Mouse (Mus musculus) large intestine, adult 2 months (tissue): ENCODE data around the gene Kcnc2. TPM values are rescaled to one million over a fixed set of nuclear protein-coding genes. Genes with fewer than 3 reads are reported as not detected.

ENCODE experiments used
- DNase-seq: peaks from one replicate; pipeline ENCODE4 v3.0.0-alpha.2; 2012; ENCODE audit warnings: low read depth, low spot score
- WGBS: fragments of 180-500 bp; shearing (Covaris S2); methylation state at CpG from one replicate; pipeline ENCODE4 v1.1.7; 2018; 5-methylcytosine and 5-hydroxymethylcytosine counted together
- polyA plus RNA-seq: library from polyadenylated mRNA; depleted of rRNA; stranded (reverse); fragments of >200 nt; gene quantifications from 2 replicates; pipeline ENCODE4 v1.2.3, GENCODE M21; 2012

Gene Kcnc2
- polyA plus RNA-seq, 1 experiment: 0.15 TPM

DNA sequence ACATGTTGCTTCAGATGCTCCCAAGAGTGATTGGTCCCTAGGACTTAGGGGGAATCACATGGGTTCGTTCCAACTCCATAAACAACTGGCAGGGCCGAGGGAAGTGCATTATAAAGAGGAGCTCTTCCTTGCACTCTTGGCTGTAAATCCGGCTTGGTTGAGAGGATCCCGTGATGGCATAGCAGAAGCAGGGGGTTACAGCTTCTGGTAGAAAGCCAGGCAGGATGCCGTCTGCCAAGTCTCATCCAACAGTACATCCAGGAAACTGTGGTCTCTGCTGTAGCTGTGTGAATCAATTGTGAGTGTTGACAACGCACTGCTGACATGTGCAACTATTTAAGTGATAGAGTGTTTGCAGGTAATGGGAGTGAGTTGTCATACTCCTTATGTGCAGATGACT, 107.5 kb downstream of the Kcnc2 start:
- WGBS: 58% methylated on average over 6 of the region's 6 CpGs
- DNase-seq: no peak

DNA sequence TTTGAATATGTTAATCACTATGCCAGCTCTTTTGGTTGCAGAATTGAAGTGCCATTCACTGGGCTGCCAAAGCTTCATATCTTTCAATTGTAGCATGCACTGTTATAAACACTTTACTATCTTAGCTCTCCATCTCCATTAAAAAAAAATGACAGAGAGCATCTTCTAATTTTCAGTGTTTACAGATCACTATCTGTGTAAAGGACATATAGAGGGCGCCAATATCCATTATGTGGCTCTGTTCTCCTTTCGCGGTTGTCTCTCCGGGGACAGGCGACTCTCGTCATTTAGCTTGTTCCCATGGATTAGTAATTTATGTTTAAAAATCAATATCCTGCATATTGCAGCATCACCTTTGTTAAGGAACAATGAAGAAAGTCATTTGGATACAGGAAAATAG, 109.7 kb downstream of the Kcnc2 start:
- WGBS: 91% methylated on average over 6 of the region's 6 CpGs
- no peak for DNase-seq

DNA sequence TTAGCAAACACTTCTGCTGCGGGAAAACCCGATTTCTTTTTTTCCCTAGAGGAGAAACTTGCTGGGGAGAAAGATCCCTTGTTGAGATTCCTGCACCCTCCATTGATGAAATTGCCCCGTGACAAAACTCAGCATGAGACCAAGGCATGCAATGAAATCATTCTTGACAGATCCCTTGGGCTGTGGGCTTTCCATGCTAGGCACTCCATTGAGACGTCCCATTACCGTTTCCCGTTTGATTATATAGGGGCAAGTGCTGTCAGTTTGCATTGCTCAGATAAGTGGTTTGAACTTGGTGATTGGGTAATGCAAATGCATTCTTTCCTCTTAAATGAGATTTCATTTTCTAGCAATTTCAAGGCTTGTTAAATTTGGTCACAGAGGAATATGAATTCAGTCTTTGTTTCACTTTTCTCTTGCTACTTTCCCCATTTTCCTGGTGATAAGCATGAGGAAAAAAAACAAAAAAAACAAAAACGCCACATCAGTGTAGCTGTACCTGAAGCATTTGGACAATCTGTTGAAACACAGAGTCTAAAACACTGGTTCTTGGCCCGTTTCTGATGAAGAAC, 123.6 kb downstream of the Kcnc2 start:
- DNase-seq: no peak
- WGBS: 66% methylated on average over 8 of the region's 8 CpGs

DNA sequence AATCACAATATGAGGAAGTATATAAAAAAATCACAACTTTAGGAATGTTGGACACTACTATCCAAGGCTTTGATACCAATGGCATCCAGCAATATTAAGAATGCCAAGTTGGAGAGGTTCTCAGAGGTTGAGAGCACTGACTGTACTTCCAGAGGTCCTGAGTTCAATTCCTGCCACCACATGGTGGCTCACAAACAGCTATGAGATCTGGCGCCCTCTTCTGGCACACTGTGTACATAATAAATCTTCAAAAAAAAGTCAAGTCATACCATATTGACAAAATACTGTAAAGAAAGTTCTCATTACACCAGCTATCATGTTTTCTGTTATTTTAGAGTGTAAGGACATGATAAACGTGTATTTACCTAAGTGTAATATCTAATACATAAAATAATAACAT, 126.3 kb downstream of the Kcnc2 start:
- WGBS: 44% methylated on average over 2 of the region's 2 CpGs
- DNase-seq: no peak

DNA sequence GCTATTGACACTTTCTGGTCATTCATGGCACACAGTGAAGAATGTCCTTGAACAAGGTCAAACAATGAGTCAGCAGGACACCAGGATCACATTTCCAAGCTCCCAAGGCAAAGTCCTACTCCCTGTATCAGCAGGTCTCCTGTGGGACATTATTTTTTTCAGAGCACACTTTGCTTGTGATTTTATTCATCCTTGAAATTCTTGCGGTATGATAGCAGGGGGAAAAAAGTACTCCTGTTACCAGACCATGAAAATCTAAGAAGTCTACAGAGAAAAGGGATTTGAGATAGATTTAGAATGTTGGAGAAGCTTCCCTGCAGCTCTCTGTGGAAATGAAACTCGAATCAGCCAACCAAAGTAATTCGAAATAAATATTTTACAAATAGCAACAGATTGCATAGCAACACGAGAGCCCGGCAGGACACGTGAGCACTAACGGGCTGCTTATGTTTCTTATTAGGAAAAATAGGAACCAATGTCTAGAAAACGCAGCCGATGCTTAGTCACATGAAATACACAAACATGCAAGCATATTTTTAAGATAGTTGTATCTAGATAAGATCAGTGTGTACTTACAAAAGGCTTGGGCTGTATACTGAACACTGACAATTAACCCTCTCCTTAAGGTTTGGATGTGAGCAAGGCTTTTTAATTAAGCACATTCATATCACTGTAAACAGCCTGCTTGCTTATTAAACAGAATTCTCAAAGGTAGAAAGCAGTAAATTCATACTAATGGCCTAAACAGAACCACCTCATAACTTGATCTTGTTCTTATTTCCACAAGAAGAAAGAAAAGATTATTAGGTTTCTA, 129.9 kb downstream of the Kcnc2 start:
- 77% methylated on average over 9 of the region's 9 CpGs for WGBS
- no peak for DNase-seq

DNA sequence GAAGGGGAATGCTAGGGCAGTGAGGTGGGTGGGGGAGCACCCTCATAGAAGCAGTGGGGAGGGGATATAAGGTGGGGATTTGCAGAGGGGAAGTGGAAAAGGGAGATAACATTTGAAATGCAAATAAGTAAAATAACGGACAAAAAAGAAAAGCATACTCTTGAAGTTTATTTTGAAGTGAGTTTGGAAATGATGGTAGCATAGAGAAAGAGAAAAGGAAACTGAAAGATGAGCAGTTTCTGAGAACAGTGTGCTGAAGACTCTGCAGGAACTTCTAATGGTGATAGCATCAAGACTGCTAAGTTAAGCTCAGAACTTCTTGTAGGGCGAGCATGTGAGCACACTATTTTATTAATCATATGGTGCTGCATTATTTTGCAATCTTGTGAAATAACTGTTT, 138.6 kb downstream of the Kcnc2 start:
- WGBS: 55% methylated on average over 2 of the region's 2 CpGs

DNA sequence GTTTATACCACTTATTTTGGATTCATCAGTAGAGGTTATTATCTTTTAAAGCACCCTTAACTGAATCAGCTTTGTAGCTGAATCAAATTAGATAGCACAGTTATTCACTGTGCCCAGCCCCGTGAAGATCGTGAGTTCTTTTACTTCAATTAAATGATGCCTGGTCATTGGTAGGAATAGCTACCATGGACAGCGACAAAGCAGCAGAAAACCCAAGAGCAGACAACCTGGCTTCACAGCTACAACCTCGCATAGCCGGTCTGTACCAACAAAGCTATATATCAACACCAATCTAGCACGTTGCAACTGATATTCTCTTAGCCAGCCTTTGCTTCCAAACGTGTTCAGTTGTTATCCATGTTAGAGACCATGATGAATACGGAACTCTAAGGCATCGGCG, 152.4 kb downstream of the Kcnc2 start:
- WGBS: 57% methylated on average over 10 of the region's 10 CpGs

More for the DNA sequence above, 138.6 kb downstream of the Kcnc2 start:
- no peak for DNase-seq

DNA sequence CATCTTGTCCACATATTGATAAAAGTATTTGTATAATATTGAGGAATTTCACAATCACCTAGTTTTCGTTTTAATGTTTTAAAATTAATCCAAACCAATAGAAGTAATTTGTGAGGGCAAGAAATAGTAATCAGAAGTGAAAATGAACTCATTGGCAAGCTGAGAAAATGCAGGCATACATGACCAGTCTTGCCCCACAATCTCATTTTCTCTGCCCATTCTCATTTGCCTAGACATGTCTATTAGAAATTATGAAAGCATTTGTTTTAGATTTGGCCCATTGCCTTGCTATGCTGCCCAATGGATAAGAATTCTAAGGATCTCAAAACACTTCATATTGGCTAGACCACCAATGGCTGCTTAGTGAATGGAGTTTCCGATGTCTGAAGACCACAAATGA, 166.0 kb downstream of the Kcnc2 start:
- 76% methylated on average over 2 of the region's 2 CpGs for WGBS
- no peak for DNase-seq

More for the DNA sequence above, 152.4 kb downstream of the Kcnc2 start:
- no peak for DNase-seq

DNA sequence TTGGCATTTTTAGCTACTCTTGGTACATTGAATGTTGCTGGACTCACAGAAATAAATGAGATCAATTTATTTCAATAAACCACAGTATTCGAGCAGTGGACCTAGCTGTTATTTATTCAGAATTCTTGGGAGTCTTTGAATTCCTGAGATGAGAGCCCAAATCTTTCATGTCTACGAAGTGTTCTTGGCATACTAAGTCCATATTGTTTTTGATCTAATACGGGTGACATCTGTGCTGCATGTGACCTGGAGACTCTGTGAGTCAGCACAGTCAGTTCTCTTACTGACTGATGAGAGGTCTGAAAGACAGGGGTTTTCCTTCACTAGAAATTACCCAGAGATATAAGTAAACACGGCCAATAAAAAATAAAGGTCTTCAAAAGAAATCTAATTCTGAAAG, 173.7 kb downstream of the Kcnc2 start:
- WGBS: 63% methylated on average over 4 of the region's 4 CpGs
- DNase-seq: no peak

DNA sequence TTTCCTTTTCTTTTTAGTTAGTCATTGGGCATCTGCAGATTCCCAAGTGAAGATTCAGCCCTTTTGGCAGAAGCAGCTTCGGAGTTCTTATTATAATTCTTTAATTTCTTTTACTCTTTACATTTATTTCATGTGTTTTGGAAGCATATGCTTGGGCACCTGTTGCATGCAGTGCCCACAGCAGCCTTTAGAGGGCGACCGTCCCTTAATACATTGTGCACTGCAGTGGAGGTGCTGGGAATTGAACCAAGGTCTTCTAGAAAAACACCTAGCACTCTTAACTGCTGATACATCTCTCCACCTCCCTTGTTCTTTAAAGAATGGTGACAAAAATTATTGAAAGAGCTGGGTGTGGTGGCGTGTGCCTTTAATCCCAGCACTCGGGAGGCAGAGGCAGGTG, 180.0 kb downstream of the Kcnc2 start:
- 73% methylated on average over 5 of the region's 5 CpGs for WGBS
- no peak for DNase-seq

DNA sequence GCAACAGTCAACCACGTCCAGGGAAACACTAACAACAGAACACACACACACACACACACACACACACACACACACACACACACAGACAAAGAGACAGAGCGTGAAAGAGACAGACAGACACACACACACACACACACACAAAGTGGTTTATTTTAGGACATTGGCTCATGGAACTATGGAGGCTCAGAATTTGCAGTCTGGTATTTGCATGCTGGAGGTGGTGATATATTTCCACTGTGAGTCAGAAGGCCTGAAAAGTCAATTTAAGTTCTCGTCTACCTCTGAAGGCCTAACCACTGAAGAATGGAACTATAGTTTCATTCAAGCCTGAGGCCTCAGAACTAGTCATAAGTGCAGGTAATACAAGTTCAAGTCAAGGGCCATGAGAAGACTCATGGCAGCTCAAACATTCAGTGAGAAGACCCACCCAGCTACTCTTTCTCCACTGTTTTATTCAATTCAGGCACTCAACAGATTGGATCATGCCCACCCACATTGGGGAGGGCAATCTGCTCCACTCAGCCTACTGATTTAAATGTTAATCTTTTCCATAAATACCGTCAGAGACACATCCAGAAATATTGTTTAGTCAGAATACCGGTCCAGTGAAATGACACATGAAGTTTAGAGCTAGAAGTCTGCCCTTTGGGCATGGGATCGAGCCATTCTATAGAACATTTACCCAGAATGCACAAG, 197.9 kb downstream of the Kcnc2 start:
- WGBS: 72% methylated on average over 6 of the region's 6 CpGs
- DNase-seq: no peak

DNA sequence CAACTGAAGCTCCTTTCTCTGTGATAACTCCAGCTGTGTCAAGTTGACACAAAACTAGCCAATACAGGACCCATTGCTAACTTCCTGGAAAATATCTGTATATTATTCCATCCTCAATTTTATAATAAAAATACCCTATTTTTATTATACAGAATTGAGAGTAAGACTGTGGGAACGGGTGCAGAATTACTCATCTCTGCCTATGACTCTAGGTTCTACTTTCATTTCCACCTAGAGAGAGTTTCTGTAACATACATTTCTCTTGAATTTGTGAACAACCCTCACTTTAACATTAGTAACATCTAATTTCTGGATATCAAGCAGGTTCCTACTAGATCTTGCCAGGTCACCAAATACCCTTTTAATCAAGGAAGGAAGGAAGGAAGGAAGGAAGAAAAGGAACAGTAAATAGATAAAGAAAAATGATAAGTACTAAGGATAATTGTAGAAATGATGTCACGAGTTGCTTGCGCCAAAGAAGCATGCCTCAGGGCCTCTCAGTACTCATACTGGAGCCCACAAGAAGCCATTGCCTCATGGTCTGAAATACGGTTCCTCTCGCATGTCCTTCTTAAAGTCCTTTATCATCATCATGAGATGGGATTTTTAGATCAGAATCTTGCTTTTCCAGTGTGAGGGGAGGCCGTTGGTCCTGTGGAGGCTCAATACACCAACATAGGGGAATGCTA, 203.3 kb downstream of the Kcnc2 start:
- DNase-seq: no peak
- WGBS: 85% methylated on average over 6 of the region's 6 CpGs

DNA sequence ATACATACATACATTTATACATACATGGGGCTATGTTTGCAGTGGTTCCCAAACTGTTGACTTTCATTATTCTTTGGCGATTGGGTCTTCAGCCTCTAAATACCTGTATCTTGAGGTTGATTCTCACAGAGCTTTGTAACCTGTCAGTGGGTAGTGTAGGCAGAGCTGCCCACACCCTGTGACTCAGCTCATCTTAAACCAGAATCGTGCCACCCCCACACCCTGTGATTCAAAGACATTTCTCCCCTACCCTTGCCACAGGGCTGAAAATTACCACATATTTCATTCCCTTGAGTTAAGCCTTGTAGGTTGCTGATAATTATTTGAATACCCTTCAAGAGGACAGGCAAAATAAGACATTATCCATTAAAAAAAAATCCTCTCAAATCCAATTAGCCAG, 210.5 kb downstream of the Kcnc2 start:
- 87% methylated on average over 2 of the region's 2 CpGs for WGBS
- no peak for DNase-seq

DNA sequence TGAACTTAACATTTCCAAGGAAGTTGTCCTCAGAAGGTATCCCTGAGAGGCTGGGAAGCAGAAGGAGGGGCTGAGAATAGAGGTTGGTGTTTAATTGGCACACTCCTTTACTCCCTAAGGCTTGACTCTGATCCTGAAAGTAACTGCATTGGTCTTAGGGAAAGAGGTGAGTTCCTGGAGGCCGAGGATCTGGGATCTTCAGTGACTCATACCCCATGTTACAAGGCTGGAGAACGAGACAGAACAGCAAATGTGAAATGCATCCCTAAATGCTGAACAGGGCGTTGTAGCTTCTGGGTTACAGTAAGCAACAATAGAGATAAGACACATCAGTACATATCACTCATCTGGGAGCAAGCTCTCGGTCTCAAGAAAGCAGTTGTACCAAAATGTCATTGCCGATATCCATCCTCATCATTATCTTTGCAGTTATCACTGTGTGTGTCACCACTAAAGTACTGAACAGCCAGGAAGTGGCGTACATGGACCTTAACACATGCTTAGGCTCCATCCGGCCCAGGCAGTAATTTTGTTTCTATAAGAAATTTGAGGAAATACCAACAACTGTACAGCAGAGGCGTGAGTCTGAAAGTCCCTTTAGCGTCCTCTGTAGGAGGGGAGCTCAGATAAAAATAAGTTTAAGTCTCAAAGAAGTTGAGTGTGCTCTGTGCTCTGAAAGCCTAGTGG, 211.1 kb downstream of the Kcnc2 start:
- no peak for DNase-seq
- 77% methylated on average over 9 of the region's 9 CpGs for WGBS

DNA sequence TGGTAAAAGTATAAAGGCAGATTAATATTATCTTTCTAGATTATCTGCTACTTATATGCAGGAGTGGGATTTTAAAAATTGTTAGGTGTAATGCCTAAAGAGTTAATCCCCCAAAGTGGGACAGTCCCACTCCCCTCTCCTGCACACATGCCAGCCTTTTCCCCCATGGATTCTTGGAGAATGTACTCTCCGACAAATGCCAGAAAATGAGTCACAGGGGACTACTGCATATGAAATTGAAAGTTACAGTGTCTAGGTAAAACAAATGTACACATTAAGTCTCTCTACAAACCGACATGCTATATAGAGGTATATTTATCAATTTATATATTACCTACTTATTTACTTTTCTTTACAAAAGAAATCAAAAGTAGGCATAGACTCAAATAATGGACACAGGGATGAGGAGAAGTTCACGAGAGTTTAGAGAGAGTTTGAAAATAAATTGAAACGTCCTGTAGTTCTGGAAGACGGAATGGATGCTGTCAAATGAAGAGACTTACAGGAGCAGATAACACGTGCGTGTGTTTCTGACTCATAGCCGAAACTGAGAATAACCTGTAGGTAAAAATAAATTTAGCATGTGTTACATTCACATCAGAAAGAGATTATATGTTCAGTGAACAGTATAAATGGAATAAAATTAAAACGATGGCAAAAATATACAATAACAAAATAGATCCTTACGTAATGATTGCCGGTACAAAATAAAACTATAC, 213.6 kb downstream of the Kcnc2 start:
- no peak for DNase-seq

DNA sequence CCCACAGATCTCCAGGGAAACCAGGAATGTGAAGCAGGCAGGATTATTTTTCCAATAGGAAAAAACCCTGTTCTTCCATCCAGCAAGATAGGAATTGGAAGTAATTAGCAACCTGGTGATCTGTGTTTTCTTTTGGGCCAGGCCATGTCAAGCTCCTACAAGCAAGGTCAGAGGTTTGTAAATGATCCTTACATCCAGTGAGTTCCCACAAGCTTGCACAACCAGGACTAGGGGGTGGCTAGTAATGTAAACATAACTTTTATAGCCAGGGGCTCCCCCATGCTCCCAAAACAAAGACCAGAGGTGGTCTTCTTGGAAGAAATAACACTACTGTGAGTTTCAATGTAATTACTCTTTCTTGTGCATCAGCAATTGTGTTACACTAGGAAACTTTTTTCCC, 214.9 kb downstream of the Kcnc2 start:
- no peak for DNase-seq

More for the DNA sequence above, 213.6 kb downstream of the Kcnc2 start:
- WGBS: 83% methylated on average over 11 of the region's 11 CpGs

DNA sequence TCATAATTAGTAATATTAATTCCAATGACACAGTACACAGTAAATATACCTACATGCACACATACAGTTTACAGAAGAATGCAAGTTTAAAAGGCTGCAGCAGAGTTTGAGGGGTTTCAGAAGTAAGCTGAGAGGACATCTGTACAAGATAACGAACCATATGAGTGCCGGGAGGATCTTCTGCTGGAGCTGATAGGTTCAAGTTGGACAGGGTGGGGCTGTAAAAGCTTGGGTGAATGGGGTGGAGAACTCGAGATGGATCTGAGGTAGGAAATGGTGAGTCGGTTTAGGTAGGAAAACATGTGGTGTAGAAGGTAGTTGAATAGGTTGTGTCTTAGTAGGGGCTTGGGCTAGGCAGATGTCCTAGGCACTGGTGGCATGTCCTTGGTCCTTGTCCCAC, 217.8 kb downstream of the Kcnc2 start:
- WGBS: 74% methylated on average over 4 of the region's 4 CpGs
- DNase-seq: no peak
